Mouse (Mus musculus) olfactory bulb, adult 2 months (tissue): ENCODE data around the gene Gm5148. TPM values are rescaled to one million over a fixed set of nuclear protein-coding genes. Genes with fewer than 3 reads are reported as not detected.

Experiments
- H3K27ac ChIP-seq: fragments of 200-500 bp; 2 replicates; pipeline ENCODE4 v1.5.1; 2012; ENCODE audit warnings: low read depth, low read length; ENCODE audit not compliant: insufficient read depth
- H3K4me1 ChIP-seq: fragments of 200-500 bp; 2 replicates; pipeline ENCODE4 v1.6.1; 2012; ENCODE audit warnings: low read length; ENCODE audit not compliant: control insufficient read depth, insufficient read depth
- H3K4me3 ChIP-seq: fragments of 200-500 bp; 2 replicates; pipeline ENCODE4 v1.5.1; 2012; ENCODE audit warnings: mild to moderate bottlenecking, low read depth, low read length, moderate library complexity; ENCODE audit not compliant: insufficient read depth
- CTCF ChIP-seq: fragments of 200-500 bp; IDR thresholded peaks from 2 replicates; pipeline ENCODE4 v1.5.1; 2012; ENCODE audit warnings: low read depth, mild to moderate bottlenecking, low read length, moderate library complexity; ENCODE audit not compliant: insufficient read depth
- POLR2A ChIP-seq: fragments of 200-500 bp; IDR thresholded peaks from 2 replicates; pipeline ENCODE4 v1.6.1; 2012; ENCODE audit warnings: mild to moderate bottlenecking, low read depth, low read length, moderate library complexity; ENCODE audit not compliant: insufficient read depth
- WGBS: fragments of 180-500 bp; shearing (Covaris S2); methylation state at CpG from one replicate; pipeline ENCODE4 v1.1.7; 2018; 5-methylcytosine and 5-hydroxymethylcytosine counted together
- polyA plus RNA-seq: library from polyadenylated mRNA; stranded (reverse); fragments of >200 nt; gene quantifications from 2 replicates; pipeline ENCODE4 v1.2.4, GENCODE M21; 2012; ENCODE audit warnings: low replicate concordance; ENCODE audit not compliant: missing spikeins, insufficient read depth, insufficient read length

Gene Gm5148
- polyA plus RNA-seq, 1 experiment, result not detected

- 63% methylated on average over 9 of the region's 9 CpGs for WGBS
- Histone ChIP-seq H3K4me3 (no peak overlapping the region), H3K27ac (no peak overlapping the region), H3K4me1 (no peaks in the 10 kb centered on the region)
- TF ChIP-seq POLR2A (no peak), CTCF (no peak)
Observed at GRCm38 (mm10) chr3:37666291-37667118, 57.8 kb downstream of the Gm5148 start.

Other genes with a start within 250 kb of the Gm5148 start
- gene Spry1, start 84.5 kb downstream of the Gm5148 start, polyA plus RNA-seq, result not detected in 2 replicates